Mouse (Mus musculus): ENCODE results near the gene Crmp1.

Gene Crmp1

DNA sequence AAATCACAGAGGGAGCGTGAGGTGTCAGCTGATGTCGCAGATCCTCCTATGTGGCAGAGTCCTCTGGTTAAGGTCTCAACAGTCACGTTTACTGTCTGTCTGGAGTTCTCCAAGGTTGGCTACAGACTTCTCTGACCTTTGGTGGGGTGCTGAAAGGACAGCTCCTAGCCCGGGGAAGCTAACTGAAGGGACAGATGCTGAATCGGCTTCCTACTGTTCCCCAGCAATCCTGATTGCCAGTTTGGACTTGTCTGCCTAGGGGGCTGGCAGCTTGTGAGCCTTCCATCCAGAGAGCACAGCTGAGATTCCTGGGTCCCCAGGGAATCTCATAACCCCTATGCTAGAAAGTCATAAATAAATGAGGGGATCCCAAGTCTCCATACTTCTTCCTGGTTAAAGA lies 1.2 kb upstream of the Crmp1 start:
- peak; percentile 48 for DNase-seq (ENCODE audit: low read depth, low spot score)

DNA sequence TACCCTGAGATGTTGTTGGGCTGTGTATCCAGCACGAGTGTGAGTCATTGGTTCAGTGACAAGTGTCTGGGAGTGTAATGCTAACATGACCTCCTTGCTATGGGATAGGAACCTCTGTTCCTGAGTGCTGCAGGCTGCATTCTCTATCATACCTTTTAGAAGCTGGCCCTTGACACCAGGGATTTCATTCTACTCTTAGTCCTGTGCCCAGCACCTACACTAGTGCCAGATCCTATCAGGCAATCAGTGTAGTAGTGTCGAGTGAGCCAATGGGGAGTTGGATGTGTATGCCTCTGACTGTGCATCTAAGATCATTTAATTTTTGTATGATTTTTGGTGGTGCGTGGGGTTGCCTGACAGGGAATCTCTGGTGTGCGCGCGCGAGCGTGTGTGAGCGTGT lies 516 bp upstream of the Crmp1 start:
- DNase-seq (ENCODE audit: low read depth, low spot score), result no peak

DNA sequence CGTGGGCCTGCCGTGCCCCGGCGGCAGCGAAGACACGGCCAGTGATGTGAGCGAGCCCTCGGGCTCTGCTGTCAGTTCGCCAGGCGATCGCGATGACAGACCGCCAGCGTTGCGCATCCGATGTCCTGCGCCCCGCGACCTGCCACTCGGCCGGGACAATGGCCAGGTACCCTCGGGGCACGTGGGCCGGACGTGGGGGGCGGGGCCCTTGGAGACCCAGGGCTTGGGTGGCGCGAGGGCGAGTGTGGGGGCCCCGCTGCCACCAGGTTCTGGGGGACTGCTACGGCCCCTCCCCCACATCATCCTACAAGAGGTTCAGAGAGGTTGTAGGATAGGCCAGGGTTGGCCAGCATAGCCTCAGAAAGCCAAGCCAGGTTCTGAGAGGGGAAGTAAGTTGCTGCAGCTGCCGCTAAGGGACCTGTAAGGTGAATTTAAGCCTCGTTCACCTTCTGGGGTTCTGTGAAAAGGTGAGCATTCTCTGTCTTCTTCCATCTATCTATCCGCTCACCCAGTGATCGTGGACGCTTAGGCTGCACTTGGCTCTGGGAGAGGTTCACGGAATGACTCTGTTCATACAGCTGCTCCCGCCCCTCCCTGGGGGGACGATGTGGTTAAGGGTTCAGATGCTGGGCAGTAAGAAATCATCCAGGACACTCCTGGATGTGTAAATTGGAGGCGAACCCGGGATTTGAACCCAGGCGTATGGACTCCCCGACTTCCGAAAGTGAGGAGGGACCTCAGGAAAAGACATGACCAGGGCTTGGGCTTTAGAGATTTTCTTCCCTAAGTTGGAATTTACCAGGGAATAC lies 824 bp downstream of the Crmp1 start:
- no peak for DNase-seq (ENCODE audit: low read depth, low spot score)

DNA sequence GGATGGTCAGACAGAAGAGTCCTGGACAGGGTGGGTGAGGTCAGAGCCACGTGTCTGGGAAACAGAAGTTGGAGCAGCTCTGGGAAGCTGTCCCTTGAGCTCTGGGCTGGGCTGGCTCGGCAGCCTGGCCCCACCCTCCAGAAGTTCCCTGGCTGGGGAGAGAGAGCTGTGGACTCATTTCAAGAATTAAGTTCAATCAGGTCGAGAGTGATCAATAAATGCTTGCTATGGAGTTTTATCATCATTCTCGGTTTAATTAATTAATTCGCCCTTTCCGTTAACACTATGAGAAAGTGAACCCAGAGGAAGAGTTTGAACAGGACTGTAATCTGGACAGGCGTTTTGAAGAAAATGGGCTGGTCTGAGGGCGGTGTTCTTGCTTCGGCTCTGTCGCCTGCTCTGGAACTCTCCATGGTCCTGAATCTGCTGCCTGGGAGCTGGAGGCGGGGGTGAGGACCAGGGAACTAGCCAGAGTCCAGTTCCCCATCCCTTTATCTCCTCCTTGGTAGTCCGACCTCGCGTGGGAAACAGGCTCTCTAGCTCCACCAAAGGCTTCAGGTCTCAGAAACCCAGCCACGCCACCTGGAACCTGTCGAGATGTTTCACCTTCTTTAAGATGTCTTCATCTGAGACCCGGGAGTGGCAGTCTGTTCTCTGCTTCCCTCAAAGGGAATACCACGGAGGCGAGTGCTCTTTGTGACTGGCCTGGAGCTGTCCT lies 1.6 kb downstream of the Crmp1 start:
- DNase-seq (ENCODE audit: low read depth, low spot score), result peak; percentile 59

DNA sequence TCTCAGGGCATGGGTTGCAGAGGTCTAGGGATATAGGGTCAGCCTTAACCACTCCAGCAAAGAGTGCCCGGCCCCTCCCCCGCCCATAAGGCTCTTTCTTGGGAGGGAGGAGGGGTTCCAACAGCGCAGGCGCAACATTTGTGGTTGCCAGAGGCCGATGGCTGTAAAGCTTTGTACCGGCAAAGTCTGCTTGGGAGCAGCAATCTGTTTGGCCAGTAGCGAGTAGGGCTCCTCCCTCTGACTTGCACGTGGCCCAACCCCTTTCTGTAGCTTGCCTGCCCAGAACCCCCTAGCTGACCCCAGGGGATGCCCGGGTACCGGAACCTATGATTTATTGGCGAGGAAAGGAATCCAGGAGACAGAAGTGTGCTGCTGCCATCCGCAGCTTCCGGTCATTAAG lies 2.4 kb downstream of the Crmp1 start:
- no peak for DNase-seq (ENCODE audit: low read depth, low spot score)

DNA sequence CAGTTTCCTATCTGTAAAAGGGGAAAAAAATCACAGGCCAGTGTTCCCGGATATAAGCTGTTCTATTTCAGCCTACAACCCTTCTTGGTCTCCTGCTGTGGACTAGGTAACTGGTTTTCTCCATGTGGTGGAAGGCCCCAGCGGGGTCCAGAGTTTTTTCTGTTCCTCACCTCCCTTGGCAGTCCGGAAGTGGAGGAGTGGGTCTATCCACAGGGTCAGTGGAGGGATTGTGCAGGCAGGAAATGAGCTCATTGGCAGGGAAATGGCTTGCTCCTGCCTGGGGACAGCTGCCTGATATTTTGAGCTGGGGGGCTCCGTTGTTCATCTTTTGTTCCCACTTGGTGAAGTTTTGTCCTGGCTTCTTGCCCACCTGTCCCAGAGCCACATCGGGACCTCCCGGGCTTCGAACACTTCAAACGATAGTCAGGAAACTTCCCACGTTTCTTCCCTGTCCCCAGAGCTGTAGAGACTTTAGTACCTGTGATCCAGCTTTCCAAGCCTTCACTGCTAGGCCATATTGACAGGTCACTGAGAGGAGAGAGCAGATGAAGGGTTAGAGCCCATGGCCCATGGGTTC lies 3.0 kb downstream of the Crmp1 start:
- no peak for DNase-seq (ENCODE audit: low read depth, low spot score)

DNA sequence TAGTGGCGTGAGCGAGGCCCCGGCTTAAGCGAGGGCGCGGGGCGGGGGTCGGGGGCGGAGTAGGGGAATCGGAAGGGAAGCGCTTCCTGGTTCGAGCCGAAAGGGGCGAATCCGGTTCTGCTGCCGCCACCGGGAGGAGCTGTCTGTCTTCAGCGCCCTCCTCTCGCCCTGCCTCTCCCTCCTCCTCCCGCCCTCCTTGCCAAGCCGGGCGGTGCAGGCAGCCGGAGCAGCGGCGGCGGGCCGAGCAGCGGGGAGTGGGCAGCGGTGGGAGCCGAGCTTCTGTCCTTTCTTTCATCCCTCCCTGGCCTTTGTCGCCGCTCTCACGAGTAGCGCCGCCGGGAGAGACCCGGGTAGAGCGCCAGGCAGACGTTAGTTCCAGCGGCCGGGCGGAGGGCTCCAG lies 3.9 kb downstream of the Crmp1 start:
- no peak for DNase-seq (ENCODE audit: low read depth, low spot score)

DNA sequence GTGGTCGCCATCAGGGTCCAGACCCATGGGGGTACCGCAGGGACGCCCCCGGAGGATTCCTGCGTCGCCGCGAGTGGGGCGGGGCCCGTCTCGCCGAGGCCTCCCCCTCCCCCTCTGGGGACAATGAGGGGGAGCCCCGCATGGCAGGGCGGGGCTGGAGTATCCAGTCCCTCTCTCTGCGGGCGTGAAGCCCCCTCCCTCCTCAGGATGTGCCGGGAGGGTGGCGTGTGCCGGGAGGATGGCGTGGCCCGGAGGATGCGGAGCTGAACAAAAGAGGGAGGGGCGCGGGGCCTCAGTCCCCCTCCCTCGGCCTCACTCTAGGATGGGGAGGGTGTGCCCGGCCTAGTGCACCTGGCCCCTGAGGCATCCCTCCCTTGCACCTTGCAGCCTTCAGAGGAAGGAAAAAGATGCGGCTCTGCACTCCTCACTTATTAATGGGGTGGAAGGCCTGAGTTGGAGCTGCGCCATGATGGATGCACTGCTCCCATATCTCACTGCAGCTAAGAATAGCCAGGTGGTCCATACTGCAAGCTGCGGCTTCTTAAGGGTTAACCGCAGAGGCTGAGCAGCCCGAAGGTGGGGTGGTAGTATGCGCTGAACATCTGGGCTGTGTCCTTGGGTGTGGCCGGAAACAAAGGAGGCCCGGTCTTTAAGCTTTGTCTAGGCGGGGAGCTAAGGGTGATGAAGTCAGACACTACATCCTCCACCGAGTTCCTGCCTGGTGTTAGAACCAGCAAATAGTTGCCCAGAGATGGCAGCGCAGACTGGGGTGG lies 4.6 kb downstream of the Crmp1 start:
- DNase-seq (ENCODE audit: low read depth, low spot score), result no peak

DNA sequence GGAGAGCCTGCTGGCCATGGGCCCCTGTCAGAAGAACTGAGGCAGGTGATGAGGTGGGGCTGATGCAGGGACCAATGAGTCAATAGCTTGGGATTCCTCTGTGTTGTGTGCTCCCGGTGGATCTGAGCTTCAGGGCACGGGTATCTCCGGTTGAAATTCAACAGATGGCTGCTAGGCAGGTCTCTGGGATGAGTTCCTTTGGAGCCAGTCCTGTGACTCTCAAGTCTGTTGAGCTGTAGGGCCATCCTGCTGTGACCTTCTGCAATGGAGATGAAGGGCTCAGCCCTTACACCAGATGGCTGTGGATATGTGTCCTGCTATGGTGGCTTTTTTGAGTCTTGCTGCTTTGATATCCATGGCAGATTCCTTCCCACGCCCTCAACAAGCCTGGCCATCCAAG lies 5.7 kb downstream of the Crmp1 start:
- no peak for DNase-seq (ENCODE audit: low read depth, low spot score)

DNA sequence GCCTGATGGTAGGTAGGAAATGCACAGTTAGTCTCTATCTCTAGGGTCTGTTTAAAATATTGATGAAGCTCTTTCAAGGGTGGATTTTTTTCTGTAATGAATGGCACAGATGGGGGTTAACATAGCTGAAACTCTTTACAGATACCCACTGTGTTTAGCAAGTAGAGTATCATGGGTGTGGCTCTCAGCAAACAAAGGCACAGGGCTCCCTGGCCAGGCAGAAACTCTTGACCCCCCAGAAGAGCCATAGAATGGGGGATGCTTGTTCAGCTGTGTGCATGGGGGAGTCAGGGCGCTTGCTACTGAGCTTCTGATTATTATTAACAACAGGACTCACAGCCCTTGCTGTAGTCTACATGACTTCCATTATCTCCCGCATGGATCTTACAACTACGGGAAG lies 7.1 kb downstream of the Crmp1 start:
- DNase-seq (ENCODE audit: low read depth, low spot score), result no peak

DNA sequence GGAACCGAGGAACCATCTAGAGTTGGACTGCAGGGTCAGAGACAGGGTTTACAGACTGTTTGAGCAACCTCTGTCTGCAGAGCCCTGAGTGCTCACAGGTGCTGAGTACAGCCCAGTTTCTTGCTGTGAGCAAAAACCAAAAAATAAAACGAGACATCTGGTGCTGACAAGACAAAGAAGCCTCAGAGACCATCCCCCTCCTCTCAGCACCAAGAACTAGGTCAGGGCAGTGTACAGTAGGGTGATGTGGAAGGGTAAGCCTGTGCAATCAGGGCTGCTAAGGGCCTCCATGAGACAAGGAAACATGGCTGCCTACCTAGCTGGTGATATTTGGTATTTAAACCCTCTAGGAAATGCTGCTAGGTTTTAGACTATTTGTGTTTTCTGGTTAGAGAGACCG lies 9.9 kb downstream of the Crmp1 start:
- DNase-seq (ENCODE audit: low read depth, low spot score), result no peak

DNA sequence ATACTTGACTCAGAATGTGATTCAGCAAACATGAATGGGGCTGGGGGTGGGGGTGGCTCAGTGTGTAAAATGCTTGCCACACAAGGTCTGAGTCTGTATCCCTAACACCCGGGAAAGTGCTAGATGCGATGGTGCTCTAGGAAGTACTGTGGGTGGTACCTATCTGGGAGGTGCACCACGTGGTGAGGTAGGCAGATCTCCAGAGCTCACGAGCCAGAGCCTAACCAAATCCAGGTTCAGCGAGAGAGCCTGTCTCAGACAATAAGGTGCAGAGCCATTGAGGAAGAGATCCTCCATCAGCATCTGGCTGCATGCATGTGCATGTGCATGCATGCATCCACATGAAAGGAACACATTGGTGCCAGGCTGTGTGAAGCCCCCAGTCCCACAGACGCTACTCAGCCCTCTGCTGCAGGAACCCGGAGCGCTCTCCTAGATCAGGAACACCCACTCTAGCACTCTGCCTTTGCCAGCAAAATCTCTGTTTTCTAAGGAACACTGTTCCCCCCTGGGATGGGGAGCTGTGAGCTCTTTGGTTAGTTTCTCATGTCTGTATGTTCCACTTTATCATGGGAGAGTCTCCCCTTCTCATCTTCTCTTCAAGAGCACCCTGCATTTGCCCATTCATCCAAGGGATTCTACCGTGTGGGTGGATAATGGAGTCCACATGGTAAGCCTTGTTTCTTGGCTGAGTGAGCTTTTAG lies 10.5 kb downstream of the Crmp1 start:
- DNase-seq (ENCODE audit: low read depth, low spot score), result no peak

DNA sequence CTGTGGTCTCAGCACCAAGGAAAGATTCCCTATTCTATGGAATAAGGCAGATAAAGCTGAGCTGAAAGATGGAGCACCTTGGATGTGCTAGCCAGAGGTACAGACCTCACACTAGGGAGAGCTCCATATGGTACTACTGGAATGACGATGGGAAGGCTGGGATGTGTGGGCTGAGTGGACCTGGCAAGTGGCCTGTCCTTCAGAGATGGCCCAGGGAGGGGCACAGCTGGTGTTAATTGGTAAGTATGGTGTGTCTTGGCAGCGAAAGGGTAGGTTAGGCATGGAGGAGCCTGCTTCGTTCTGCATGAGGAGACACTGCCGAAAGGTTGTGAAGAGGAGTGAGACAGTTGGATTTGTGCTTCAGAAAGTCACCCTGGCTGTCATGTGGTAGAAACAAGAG lies 12.8 kb downstream of the Crmp1 start:
- DNase-seq (ENCODE audit: low read depth, low spot score), result no peak

DNA sequence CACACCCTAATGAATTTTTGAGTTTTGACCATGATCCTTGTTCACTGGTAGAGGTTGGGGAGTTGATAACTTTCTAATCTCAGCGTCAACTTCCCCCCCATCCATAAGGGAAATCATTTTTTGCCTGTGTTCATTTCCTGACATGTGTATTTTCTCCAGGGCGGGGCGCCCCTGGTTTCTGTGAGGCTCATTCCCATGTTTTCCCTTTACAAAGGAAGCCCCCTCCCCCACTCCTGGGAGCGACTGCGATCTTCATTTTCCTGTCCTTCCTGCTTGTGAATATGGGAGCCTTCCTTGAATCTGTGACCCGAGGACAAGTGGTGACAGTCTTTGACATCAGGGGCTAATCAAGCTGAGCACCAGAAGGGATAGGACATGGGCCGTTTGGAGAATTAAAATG lies 15.1 kb downstream of the Crmp1 start:
- DNase-seq (ENCODE audit: low read depth, low spot score), result no peak

DNA sequence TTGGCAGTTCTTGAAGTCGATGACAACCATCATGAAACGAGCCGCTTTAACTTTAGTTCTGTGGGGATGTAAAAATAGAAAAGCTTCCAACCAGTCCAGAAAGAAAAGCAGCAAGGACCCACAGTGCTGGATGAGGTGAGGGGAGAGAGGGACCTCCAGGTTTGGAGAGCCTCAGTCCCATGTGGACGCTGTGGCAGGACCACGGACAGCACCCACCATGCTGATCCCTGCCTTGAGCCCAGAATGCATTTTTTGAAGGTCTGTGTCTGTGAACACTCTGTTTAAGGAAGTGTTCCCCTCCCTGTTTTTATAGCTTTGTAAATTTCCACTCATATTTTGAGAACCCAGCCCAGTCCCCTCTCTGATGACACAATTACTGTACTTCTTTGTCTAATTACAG lies 15.5 kb downstream of the Crmp1 start:
- DNase-seq (ENCODE audit: low read depth, low spot score), result peak; percentile 56

DNA sequence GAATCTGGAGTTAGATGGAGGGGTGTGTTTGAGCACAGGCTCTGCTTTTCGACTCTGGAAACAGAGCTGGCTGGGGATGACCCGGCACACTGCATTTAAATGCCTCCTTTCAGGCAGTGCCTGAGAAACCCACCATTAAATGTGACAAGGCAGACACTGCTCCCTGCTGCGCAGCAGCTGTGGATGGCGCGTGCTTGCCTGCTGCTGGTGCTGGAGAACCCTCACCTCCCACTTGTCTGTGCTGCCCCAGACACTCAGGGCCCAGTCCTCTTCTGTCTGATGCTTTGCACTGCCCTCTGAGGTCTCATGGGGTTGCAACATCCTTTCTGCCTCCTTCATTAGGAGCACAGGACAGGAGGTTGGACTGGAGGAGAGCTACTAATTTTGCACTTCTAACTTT lies 20.0 kb downstream of the Crmp1 start:
- no peak for DNase-seq (ENCODE audit: low read depth, low spot score)

DNA sequence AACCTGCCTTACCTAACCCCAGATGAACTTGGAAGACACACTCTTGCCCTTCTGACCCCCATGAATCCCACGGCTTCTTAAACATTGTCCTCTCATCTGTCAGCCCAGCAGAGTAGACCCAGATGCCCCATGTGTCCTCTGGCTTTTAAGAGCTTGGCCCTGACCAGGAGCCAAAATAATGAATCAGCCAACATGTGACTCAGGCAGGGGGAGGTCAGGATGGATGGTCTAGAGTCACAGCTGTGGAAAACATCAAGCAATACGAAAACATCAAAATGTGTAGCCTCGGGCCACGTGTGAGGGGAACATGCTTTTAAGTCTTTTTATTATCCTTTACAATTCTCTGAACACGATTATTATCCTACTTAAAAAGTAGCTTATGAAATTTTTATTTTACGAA lies 22.1 kb downstream of the Crmp1 start:
- DNase-seq (ENCODE audit: low read depth, low spot score), result peak; percentile 73

DNA sequence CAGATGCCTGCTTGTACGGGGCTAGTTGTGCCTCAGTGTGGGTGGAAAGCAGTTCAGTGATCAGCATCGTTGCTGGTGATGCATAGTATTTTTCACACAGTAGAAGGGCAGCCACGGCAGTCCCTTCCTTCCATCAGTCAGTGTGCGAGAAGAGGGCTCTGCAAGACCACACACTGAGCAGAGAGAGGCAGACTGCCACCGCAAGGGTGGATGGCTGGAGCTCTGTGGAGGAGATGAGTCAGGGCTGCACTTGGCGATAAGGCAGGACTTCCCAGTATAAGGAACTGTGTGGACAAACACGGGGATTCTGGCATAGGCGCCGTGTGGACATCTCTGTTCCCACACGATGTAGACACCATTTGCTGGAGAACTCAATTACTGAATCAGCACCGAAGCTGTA lies 39.3 kb downstream of the Crmp1 start:
- no peak for DNase-seq (ENCODE audit: low read depth, low spot score)

DNA sequence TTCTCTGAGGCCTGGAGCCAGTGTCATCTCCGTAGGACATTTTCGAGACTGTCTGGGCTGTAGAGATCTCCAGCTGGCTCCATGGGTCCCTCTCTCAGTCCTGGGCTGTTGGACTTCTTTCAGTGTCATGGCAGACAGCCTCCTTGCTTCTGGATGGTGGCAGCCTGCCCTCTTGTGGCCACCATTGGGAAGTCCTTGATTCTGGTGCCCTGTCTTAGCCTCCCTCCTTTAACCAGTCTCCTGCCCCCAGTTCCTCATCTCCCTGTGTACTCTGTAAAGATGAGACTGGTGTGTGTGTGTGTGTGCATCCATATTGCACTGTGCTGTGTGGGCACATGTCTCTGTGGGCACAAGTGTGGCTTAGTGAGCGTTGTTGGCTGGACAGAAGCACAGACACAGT lies 46.6 kb downstream of the Crmp1 start:
- DNase-seq (ENCODE audit: low read depth, low spot score), result peak; percentile 82

DNA sequence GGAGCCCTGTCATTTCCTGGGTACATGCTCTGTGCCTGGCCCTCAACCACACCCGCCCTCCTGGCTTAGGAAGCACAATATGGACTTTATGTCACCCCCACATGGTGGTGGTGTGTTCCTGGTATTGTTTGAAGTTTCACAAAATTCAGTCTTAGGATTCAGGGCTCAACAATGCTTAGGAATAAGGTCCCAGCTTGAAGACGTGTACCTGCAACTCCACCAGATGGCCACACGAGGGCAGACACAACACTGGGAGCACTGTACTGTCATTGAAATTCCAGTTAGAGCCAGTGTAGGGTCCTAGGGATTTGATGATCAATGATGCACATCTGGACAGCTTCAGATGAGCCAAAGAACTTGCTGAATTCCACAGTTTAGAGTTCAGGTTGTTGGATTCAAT lies 47.5 kb downstream of the Crmp1 start:
- DNase-seq (ENCODE audit: low read depth, low spot score), result peak; percentile 71

DNA sequence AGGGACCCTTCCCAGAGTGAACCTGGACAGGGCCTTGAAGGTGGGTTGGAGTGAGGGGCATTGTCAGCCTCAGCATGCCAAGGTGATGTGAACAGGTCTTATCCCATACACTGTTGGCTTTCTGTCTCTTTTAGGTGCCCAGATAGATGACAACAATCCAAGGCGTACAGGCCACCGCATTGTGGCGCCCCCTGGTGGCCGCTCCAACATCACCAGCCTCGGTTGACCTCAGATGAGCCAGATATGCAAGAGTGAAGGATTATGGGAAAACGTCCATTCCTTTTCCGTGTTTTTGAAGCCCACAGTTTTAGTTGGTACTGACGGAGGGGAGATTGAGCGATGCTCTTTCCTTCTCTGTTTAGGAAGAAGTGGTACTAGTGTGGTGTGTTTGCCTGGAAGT lies 49.2 kb downstream of the Crmp1 start:
- DNase-seq (ENCODE audit: low read depth, low spot score), result no peak

DNA sequence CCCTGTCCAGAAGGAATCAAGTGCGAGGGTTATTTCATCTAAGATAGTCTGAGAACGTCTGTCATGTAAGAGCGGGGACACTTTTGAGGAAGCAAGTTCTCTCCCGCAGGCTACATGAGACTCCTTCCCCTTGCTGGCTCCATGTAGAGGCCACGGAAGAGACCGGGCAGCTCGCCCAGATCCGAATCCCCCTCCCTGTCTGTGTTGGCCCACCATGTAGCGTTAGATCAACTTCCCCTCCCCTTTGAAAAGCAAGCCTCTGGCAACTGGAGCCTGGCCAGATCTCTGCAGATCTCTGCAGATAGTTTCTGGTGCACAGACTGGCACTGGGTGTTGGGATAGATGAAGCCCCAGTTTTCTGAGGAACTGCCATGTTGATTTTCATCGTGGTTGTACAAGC lies 55.0 kb downstream of the Crmp1 start:
- no peak for DNase-seq (ENCODE audit: low read depth, low spot score)

Data from 3T3-L1 (cell line).